Mouse (Mus musculus) CH12.LX (cell line): ENCODE data around the gene Cphx3. TPM values are rescaled to one million over a fixed set of nuclear protein-coding genes. Genes with fewer than 3 reads are reported as not detected.
"Not testable (repeated sequence)": the region's sequence is repeated elsewhere in the genome, so short reads cannot be mapped to it uniquely, and the experiment has no call there.

Experiments used
- DNase-seq: peaks from one replicate; pipeline ENCODE4 v3.0.0-alpha.2; 2013; ENCODE audit errors: extremely low read depth
- H3K27ac ChIP-seq: 2 replicates; pipeline ENCODE4 v1.5.1; 2012; ENCODE audit warnings: low read depth, mild to moderate bottlenecking, control low read depth, moderate library complexity; ENCODE audit not compliant: insufficient read depth
- H3K27me3 ChIP-seq: replicated peaks from 2 replicates; pipeline ENCODE3; 2012; ENCODE audit warnings: inconsistent platforms
- H3K36me3 ChIP-seq, 2 experiments: replicated peaks in 1 of 2; 2 replicates each; pipeline versions ENCODE3 to v1.6.1; 2012; ENCODE audit warnings: inconsistent platforms in 1 of 2, low read length in 1 of 2, mild to moderate bottlenecking in 1 of 2, mixed read lengths in 1 of 2, moderate library complexity in 1 of 2; ENCODE audit not compliant: control insufficient read depth in 1 of 2, insufficient read depth in 1 of 2
- H3K4me1 ChIP-seq, 2 experiments: 2 replicates each; pipeline ENCODE4 v1.6.1; 2012; ENCODE audit warnings: inconsistent platforms in 1 of 2, moderate library complexity in 1 of 2; ENCODE audit not compliant: insufficient read depth in 2 of 2, control insufficient read depth in 1 of 2
- H3K4me2 ChIP-seq: 2 replicates; pipeline ENCODE4 v1.6.1; 2012; ENCODE audit warnings: low read depth, mild to moderate bottlenecking, control low read depth; ENCODE audit not compliant: poor library complexity, insufficient read depth, severe bottlenecking
- H3K4me3 ChIP-seq, 3 experiments: fragments of 150-350 bp in 1 of 3; sonication (generic) in 1 of 3; replicated peaks in 1 of 3; 2 replicates each; pipeline versions ENCODE3 to v1.5.1; 2011 to 2012; ENCODE audit warnings: low read depth in 2 of 3, low read length in 2 of 3, mild to moderate bottlenecking in 2 of 3, moderate library complexity in 2 of 3, control low read depth in 1 of 3, improper control_type of control experiment in 1 of 3, inconsistent platforms in 1 of 3, mixed read lengths in 1 of 3; ENCODE audit not compliant: poor library complexity in 1 of 3
- H3K79me2 ChIP-seq: replicated peaks from 2 replicates; pipeline ENCODE4 v1.6.1; 2012; ENCODE audit warnings: mild to moderate bottlenecking, moderate library complexity; ENCODE audit not compliant: control insufficient read depth, poor library complexity, insufficient read depth, severe bottlenecking; ENCODE audit errors: extremely low read depth
- H3K9ac ChIP-seq: 2 replicates; pipeline ENCODE4 v1.6.1; 2012; ENCODE audit warnings: low read depth, mild to moderate bottlenecking, control low read depth, moderate library complexity; ENCODE audit not compliant: insufficient read depth
- H3K9me3 ChIP-seq: replicated peaks from 2 replicates; pipeline ENCODE3; 2012; ENCODE audit warnings: low read length, inconsistent platforms, mixed read lengths
- dilution Hi-C: fragments of 300-500 bp; cut with MboI; formaldehyde crosslinking; loops from 2 replicates; pipeline ENCODE4 v1.14.3; 2020; ENCODE audit warnings: low sequenced_read_pairs; ENCODE audit not compliant: extremely low pct_unique_long_range_greater_than_20kb, extremely low pct_ligation_motif_present
- in situ Hi-C: fragments of 300-500 bp; cut with MboI; formaldehyde crosslinking; loops from 3 replicates; pipeline ENCODE4 v1.14.3; 2019; ENCODE audit warnings: low sequenced_read_pairs, low pct_ligation_motif_present, low pct_unique_long_range_greater_than_20kb, mixed read lengths
- polyA plus RNA-seq: library from polyadenylated mRNA; unstranded; fragments of >175 nt; gene quantifications from 2 replicates; pipeline ENCODE4 v1.2.1, GENCODE M21; 2012; ENCODE audit warnings: low read depth; ENCODE audit not compliant: insufficient read length
- total RNA-seq, 2 experiments: library from RNA; depleted of rRNA; stranded (reverse); fragments of 300-350 nt in 1 of 2; fragments of >200 nt in 1 of 2; gene quantifications; 2 replicates each; pipeline ENCODE4 v1.2.3; 2012 to 2014

The Cphx3 gene
- total RNA-seq (2012; rRNA removed) (not detected in 2 replicates), total RNA-seq (2014; rRNA removed) (not detected in 2 replicates), polyA plus RNA-seq (not detected in 2 replicates)

DNA sequence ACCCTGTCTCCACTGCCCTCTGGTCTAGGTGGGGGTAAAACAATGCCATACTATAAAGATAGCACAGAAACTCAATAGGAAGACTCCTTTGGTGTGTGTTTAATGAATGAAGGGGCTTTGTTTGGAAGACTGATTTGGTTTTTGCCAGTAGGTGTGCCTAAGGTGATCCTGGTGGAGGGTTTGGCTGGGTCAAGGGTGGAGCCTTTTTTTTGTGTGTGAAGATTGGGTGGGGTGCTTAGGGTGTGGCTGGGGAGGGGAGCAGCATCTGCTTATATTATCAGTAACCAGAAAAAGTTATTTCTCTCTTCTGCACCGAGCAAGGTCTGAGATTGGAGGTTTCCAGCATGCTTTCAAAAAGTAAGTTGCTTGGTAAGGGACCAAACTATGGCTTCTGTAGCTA, at the start of gene Cphx3:
Gene Cphx3, plus strand, starts transcription at position 301 of the 400 bp plus-strand sequence.
- H3K4me1 ChIP-seq, dilution Hi-C loops, H3K9me3 ChIP-seq, DNase-seq, H3K4me2 ChIP-seq, H3K27me3 ChIP-seq, H3K4me3 ChIP-seq, H3K9ac ChIP-seq, H3K27ac ChIP-seq, H3K79me2 ChIP-seq, H3K36me3 ChIP-seq, in situ Hi-C loops: not testable (repeated sequence)

DNA sequence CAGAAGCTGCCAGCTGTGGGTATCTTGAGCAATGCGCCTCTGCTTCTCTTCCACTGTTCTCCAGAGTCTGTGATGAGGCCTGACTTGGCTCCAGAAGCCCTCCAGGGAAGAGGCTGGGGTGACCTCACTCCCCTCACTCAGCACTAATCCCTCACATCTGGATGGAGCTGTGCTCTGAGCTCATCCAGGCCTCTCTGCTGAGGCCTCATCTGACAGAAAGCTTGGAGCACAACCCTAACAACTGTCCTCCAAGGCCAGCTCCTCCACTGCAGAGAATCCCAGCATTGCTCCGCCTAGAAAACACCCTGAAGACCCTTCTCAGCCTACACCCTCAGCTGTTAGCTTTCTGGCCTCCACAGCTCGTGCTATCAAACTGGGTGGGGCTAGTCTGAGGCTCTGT, 47.7 kb upstream of the Cphx3 start:
- H3K27me3 ChIP-seq, H3K4me1 ChIP-seq, H3K9ac ChIP-seq, dilution Hi-C loops, DNase-seq, in situ Hi-C loops, H3K4me3 ChIP-seq, H3K79me2 ChIP-seq, H3K27ac ChIP-seq, H3K4me2 ChIP-seq, H3K36me3 ChIP-seq, H3K9me3 ChIP-seq: not testable (repeated sequence)

DNA sequence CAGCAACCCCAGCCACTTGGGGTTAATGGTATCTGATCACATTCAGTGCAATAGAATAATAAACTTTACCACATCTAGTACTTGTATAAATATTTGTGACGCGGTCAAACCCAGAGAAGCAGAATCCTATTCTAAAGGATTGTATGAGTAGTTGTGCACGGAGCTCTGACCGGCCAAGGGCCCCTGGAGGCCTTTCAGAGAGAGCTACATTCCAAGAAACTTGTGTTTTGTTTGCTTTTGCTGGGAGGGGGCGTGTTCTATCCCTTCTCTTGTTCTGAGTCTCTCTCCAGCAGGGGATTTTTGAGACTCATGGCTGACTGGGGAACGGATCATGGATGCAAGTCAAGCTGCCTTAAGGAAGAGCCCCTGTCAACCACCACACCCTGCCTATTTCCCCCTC, 46.7 kb upstream of the Cphx3 start:
- H3K4me3 ChIP-seq, DNase-seq, H3K9me3 ChIP-seq, dilution Hi-C loops, in situ Hi-C loops, H3K27ac ChIP-seq, H3K79me2 ChIP-seq, H3K4me1 ChIP-seq, H3K27me3 ChIP-seq, H3K9ac ChIP-seq, H3K4me2 ChIP-seq, H3K36me3 ChIP-seq: not testable (repeated sequence)

DNA sequence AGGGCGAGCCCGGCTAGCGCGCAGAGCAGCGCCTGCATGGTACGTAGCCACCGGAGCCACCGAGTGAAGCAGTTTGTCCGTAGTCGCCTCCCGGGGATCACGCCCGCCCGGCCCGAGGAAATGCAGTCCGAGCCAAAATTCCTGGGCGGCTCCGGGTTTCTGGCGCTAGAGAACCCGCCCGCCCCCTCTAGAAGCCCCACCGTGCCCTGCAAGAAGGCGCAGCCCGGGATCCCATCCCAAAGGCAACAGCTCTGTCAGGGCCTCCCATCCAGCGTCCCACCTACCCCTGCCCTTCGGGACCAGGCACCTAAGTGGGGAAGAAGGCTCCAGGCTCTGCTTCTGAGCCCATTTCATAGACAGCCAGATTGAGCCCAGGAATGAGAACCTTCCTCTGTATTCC, 39.5 kb upstream of the Cphx3 start, which contains the start of gene Gm9780:
Gene Gm9780, minus strand, starts transcription at position 101 of the 400 bp plus-strand sequence.
- H3K27ac ChIP-seq, in situ Hi-C loops, H3K9ac ChIP-seq, dilution Hi-C loops, DNase-seq, H3K27me3 ChIP-seq, H3K4me1 ChIP-seq, H3K4me3 ChIP-seq, H3K4me2 ChIP-seq, H3K36me3 ChIP-seq, H3K79me2 ChIP-seq, H3K9me3 ChIP-seq: not testable (repeated sequence)

DNA sequence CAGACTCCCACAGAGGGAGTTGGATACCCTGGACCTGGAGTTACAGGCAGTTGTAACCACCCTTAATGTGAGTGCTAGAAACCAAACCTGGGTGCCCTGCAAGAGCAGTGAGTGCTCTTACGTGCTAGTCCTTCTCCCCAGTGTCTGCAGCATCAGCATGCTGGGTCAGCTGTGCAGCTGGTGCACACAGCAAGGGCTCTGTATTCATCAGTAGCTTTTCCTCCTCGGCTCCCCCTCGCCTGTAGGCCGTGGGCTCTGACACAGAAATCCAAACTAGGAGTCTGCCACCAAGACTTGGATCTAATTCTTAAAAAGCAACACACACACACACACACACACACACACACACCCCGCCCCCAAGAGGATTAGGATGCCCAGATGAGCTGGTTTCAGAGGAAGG, 37.1 kb upstream of the Cphx3 start:
- H3K27me3 ChIP-seq, H3K4me2 ChIP-seq, H3K79me2 ChIP-seq, H3K4me3 ChIP-seq, H3K9ac ChIP-seq, H3K36me3 ChIP-seq, dilution Hi-C loops, H3K9me3 ChIP-seq, H3K27ac ChIP-seq, in situ Hi-C loops, H3K4me1 ChIP-seq, DNase-seq: not testable (repeated sequence)

DNA sequence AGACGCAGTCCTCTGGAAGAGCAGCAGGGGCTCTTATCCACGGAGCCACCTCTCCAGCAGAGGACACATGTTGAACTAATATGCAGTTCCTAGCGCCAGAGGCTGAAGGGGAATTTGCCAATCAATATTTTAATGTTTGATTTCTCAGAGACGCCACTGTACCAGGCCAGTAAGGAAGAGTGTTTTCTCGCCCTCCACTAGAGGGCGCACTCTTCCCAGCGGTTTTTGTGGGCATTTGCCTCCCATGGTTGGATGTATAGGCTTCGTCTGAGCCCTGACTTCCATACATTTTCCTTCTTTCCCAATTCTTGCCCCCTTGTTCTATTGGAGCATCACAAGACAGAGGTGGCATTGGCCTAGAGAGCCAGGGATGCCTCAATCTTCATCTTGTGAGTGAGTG, 35.1 kb upstream of the Cphx3 start:
- H3K27me3 ChIP-seq, H3K79me2 ChIP-seq, H3K27ac ChIP-seq, H3K4me1 ChIP-seq, H3K9ac ChIP-seq, in situ Hi-C loops, H3K4me2 ChIP-seq, dilution Hi-C loops, H3K4me3 ChIP-seq, H3K9me3 ChIP-seq, H3K36me3 ChIP-seq, DNase-seq: not testable (repeated sequence)
